Mouse (Mus musculus): Measurements from ENCODE around the gene Cacna1b. TPM values are rescaled to one million over a fixed set of nuclear protein-coding genes. Genes with fewer than 3 reads are reported as not detected.

Gene Cacna1b
- polyA plus RNA-seq, 1 experiment = 0.06 TPM

DNA sequence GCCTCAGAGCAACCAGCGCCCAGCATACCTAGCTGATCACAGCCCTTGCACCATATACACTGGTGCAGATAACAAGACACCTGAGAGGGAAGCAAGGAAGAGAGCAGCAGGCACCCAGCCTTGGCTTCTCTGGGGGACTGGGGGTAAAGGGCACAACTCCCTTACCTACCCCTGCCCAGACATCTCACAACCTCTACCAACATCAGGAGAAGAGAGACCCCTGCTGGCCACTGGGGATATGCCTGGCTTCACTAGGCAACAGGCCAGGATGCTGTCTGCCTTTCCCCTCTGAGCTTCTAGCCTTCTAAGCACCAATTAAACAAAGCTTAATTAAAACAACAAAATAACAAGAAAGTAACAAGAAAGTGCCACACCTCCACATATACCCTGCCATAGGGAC lies 7.7 kb downstream of the Cacna1b start:
- Histone ChIP-seq H3ac (ENCODE audit: control insufficient read depth, insufficient read length) (no peak overlapping the region), H3K4me2 (ENCODE audit: low read depth) (no peak overlapping the region), H3K36me3 (ENCODE audit: control insufficient read depth, insufficient read depth) (no peaks in the 10 kb centered on the region), H3K27me3 (ENCODE audit: control insufficient read depth, insufficient read depth, insufficient read length) (peaks cover 22% of the 10 kb centered on the region), H3K4me3 (no peak overlapping the region), H3K79me2 (ENCODE audit: control insufficient read depth, insufficient read depth) (no peaks in the 10 kb centered on the region)
- TF ChIP-seq MAX (IDR thresholded peaks at IDR 0.05; ENCODE audit: low read depth) = no peak
- no peak for TF ChIP-seq SRF (IDR thresholded peaks at IDR 0.05; ENCODE audit: control insufficient read depth, insufficient read length, low read depth)
- TF ChIP-seq MYOD1 (IDR thresholded peaks at IDR 0.05; ENCODE audit: control insufficient read depth in 1 of 3, insufficient read length in 2 of 3, low read depth in 2 of 3) = no peak
- no peak for TF ChIP-seq POLR2AphosphoS2 (IDR thresholded peaks at IDR 0.05; ENCODE audit: insufficient read length, low read depth)
- TF ChIP-seq REST (IDR thresholded peaks at IDR 0.05; ENCODE audit: insufficient read depth, insufficient read length) = no peak
- TF ChIP-seq MYOG (IDR thresholded peaks at IDR 0.05; ENCODE audit: control insufficient read depth in 1 of 3, insufficient read depth in 1 of 3, insufficient read length in 2 of 3, low read depth in 2 of 3) = no peak
- TF ChIP-seq TCF3 (IDR thresholded peaks at IDR 0.05; ENCODE audit: insufficient read length, low read depth) = no peak
- TF ChIP-seq E2F4 (IDR thresholded peaks at IDR 0.05; ENCODE audit: insufficient read depth) = no peak
- TF ChIP-seq POLR2A (IDR thresholded peaks at IDR 0.05; ENCODE audit: insufficient read length, low read depth) = no peak
- TF ChIP-seq TCF12 (IDR thresholded peaks at IDR 0.05; ENCODE audit: insufficient read depth, poor library complexity, severe bottlenecking) = no peak
- no peak for TF ChIP-seq USF1 (IDR thresholded peaks at IDR 0.05; ENCODE audit: low read depth)
- no peak for TF ChIP-seq CEBPB (IDR thresholded peaks at IDR 0.05; ENCODE audit: insufficient read depth, poor library complexity, severe bottlenecking)

DNA sequence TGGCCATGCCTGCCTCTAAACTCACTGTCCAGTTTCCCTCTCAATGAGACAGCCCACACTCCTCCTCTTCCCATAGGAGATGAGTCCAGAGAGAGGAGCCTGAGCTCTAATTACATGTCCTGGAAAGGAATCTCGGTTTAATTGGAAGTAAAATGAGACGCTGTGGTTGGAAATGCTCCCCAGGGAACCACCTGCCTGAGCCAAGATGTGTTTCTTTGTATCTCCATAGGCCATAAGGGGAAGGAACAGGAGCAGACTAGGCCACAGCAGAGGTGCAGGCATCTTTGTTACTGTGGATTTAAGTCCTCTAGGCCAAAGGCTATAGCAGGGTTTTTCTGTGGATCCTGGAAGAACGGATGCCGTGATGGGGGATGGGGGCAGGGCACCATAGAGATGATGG lies 10.4 kb downstream of the Cacna1b start:
- Histone ChIP-seq H3ac (ENCODE audit: control insufficient read depth, insufficient read length) (no peak overlapping the region), H3K79me2 (ENCODE audit: control insufficient read depth, insufficient read depth) (no peaks in the 10 kb centered on the region), H3K4me2 (ENCODE audit: low read depth) (no peak overlapping the region), H3K36me3 (ENCODE audit: control insufficient read depth, insufficient read depth) (no peaks in the 10 kb centered on the region), H3K4me3 (no peak overlapping the region), H3K27me3 (ENCODE audit: control insufficient read depth, insufficient read depth, insufficient read length) (peaks cover 14% of the 10 kb centered on the region)
- TF ChIP-seq POLR2AphosphoS2 (IDR thresholded peaks at IDR 0.05; ENCODE audit: insufficient read length, low read depth) (no peak), TCF3 (IDR thresholded peaks at IDR 0.05; ENCODE audit: insufficient read length, low read depth) (no peak), USF1 (IDR thresholded peaks at IDR 0.05; ENCODE audit: low read depth) (no peak), POLR2A (IDR thresholded peaks at IDR 0.05; ENCODE audit: insufficient read length, low read depth) (no peak), MAX (IDR thresholded peaks at IDR 0.05; ENCODE audit: low read depth) (no peak), MYOG (IDR thresholded peaks at IDR 0.05; ENCODE audit: control insufficient read depth in 1 of 3, insufficient read depth in 1 of 3, insufficient read length in 2 of 3, low read depth in 2 of 3) (no peak), E2F4 (IDR thresholded peaks at IDR 0.05; ENCODE audit: insufficient read depth) (no peak), SRF (IDR thresholded peaks at IDR 0.05; ENCODE audit: control insufficient read depth, insufficient read length, low read depth) (no peak), CEBPB (IDR thresholded peaks at IDR 0.05; ENCODE audit: insufficient read depth, poor library complexity, severe bottlenecking) (no peak), REST (IDR thresholded peaks at IDR 0.05; ENCODE audit: insufficient read depth, insufficient read length) (no peak)

DNA sequence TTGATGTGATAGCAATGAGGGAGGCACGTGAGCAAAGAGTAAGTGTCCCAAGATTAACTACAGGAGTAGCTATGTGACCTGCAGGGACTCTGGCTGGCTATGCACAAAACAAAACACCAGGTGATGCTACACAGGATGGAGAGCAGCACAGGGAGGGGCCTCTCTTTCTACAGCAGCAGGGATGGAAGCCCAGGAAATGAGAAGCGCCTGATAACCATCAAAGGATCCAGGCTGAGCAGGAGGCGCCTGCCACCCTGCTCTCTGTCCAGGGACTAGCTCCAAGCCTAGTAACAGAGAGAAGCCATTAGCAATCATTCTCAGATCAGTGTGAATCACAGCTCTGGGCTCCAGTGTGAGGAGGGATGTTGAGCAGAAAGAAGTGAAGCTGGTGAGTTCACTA lies 12.9 kb downstream of the Cacna1b start:
- H3K4me2 ChIP-seq (ENCODE audit: low read depth) = no peak overlapping the region
- H3K27me3 ChIP-seq (ENCODE audit: control insufficient read depth, insufficient read depth, insufficient read length) = peaks cover 9% of the 10 kb centered on the region
- H3ac ChIP-seq (ENCODE audit: control insufficient read depth, insufficient read length) = no peak overlapping the region
- TF ChIP-seq MAX (IDR thresholded peaks at IDR 0.05; ENCODE audit: low read depth) (no peak), TCF12 (IDR thresholded peaks at IDR 0.05; ENCODE audit: insufficient read depth, poor library complexity, severe bottlenecking) (no peak), USF1 (IDR thresholded peaks at IDR 0.05; ENCODE audit: low read depth) (no peak), TCF3 (IDR thresholded peaks at IDR 0.05; ENCODE audit: insufficient read length, low read depth) (no peak), POLR2A (IDR thresholded peaks at IDR 0.05; ENCODE audit: insufficient read length, low read depth) (no peak), SRF (IDR thresholded peaks at IDR 0.05; ENCODE audit: control insufficient read depth, insufficient read length, low read depth) (no peak), MYOD1 (IDR thresholded peaks at IDR 0.05; ENCODE audit: control insufficient read depth in 1 of 3, insufficient read length in 2 of 3, low read depth in 2 of 3) (no peak), REST (IDR thresholded peaks at IDR 0.05; ENCODE audit: insufficient read depth, insufficient read length) (no peak), MYOG (IDR thresholded peaks at IDR 0.05; ENCODE audit: control insufficient read depth in 1 of 3, insufficient read depth in 1 of 3, insufficient read length in 2 of 3, low read depth in 2 of 3) (no peak), POLR2AphosphoS2 (IDR thresholded peaks at IDR 0.05; ENCODE audit: insufficient read length, low read depth) (no peak)
- no peak overlapping the region for H3K4me3 ChIP-seq
- no peaks in the 10 kb centered on the region for H3K36me3 ChIP-seq (ENCODE audit: control insufficient read depth, insufficient read depth)
- no peaks in the 10 kb centered on the region for H3K79me2 ChIP-seq (ENCODE audit: control insufficient read depth, insufficient read depth)

DNA sequence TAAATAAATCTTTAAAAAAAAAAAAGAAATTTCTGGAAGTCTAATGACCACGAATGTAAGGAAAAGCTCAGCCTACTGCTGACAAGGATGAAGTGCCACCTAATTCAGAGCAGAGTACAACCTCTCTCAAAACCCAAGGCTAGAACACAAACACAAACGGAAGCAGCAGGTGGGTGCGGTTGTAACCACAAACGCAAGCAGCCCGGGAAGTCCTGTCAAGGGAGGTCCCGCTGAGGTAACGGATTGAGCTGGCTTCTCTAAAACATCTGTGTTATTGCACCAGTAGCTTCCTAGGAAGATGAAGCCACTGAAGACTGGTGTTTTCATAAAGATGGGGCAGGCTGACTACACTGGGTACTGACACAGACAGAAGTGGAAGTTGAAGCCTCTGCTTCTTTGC lies 15.1 kb downstream of the Cacna1b start:
- Histone ChIP-seq H3K79me2 (ENCODE audit: control insufficient read depth, insufficient read depth) (no peaks in the 10 kb centered on the region), H3K4me2 (ENCODE audit: low read depth) (no peak overlapping the region), H3ac (ENCODE audit: control insufficient read depth, insufficient read length) (no peak overlapping the region), H3K36me3 (ENCODE audit: control insufficient read depth, insufficient read depth) (no peaks in the 10 kb centered on the region), H3K4me3 (no peak overlapping the region), H3K27me3 (ENCODE audit: control insufficient read depth, insufficient read depth, insufficient read length) (peaks cover 9% of the 10 kb centered on the region)
- TF ChIP-seq TCF3 (IDR thresholded peaks at IDR 0.05; ENCODE audit: insufficient read length, low read depth) (no peak), POLR2AphosphoS2 (IDR thresholded peaks at IDR 0.05; ENCODE audit: insufficient read length, low read depth) (no peak), CEBPB (IDR thresholded peaks at IDR 0.05; ENCODE audit: insufficient read depth, poor library complexity, severe bottlenecking) (no peak), POLR2A (IDR thresholded peaks at IDR 0.05; ENCODE audit: insufficient read length, low read depth) (no peak)

DNA sequence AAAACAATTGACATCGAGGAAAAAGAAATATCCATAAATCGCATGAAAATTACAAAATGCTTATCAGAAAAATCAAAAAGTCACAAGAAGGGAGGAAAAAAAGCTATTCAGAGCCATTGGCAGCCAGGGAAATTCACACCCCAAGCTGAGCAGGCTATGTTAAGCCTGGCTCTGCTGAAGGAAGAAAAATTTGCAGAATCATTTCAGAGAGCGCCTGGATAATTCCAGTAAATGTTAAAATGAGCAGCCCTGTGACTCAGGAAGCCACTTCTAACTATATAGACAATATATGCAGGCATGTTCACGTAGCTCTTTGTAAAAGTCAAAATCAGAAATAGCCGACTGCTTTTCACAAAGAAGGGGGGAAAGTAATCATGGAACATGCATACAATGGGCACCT lies 23.3 kb downstream of the Cacna1b start:
- TF ChIP-seq TCF3 (IDR thresholded peaks at IDR 0.05; ENCODE audit: insufficient read length, low read depth) (no peak), SRF (IDR thresholded peaks at IDR 0.05; ENCODE audit: control insufficient read depth, insufficient read length, low read depth) (no peak), REST (IDR thresholded peaks at IDR 0.05; ENCODE audit: insufficient read depth, insufficient read length) (no peak), POLR2AphosphoS2 (IDR thresholded peaks at IDR 0.05; ENCODE audit: insufficient read length, low read depth) (no peak), E2F4 (IDR thresholded peaks at IDR 0.05; ENCODE audit: insufficient read depth) (no peak), MYOG (IDR thresholded peaks at IDR 0.05; ENCODE audit: control insufficient read depth in 1 of 3, insufficient read depth in 1 of 3, insufficient read length in 2 of 3, low read depth in 2 of 3) (no peak), CEBPB (IDR thresholded peaks at IDR 0.05; ENCODE audit: insufficient read depth, poor library complexity, severe bottlenecking) (no peak), POLR2A (IDR thresholded peaks at IDR 0.05; ENCODE audit: insufficient read length, low read depth) (no peak), USF1 (IDR thresholded peaks at IDR 0.05; ENCODE audit: low read depth) (no peak), TCF12 (IDR thresholded peaks at IDR 0.05; ENCODE audit: insufficient read depth, poor library complexity, severe bottlenecking) (no peak), MAX (IDR thresholded peaks at IDR 0.05; ENCODE audit: low read depth) (no peak), MYOD1 (IDR thresholded peaks at IDR 0.05; ENCODE audit: control insufficient read depth in 1 of 3, insufficient read length in 2 of 3, low read depth in 2 of 3) (no peak)
- H3ac ChIP-seq (ENCODE audit: control insufficient read depth, insufficient read length) = no peak overlapping the region
- H3K79me2 ChIP-seq (ENCODE audit: control insufficient read depth, insufficient read depth) = no peaks in the 10 kb centered on the region
- no peaks in the 10 kb centered on the region for H3K27me3 ChIP-seq (ENCODE audit: control insufficient read depth, insufficient read depth, insufficient read length)
- H3K36me3 ChIP-seq (ENCODE audit: control insufficient read depth, insufficient read depth) = no peaks in the 10 kb centered on the region
- H3K4me2 ChIP-seq (ENCODE audit: low read depth) = no peak overlapping the region
- H3K4me3 ChIP-seq = no peak overlapping the region
